Mouse (Mus musculus) hindbrain, embryonic 13.5 days (tissue): ENCODE results near the gene Otulinl. TPM values are rescaled to one million over a fixed set of nuclear protein-coding genes. Genes with fewer than 3 reads are reported as not detected.

Experiments used
- ATAC-seq: fragments of 200-750 bp; cut with Nextera tagmentation; 2 replicates; pipeline ENCODE4 v1.8.0; 2017; ENCODE audit warnings: moderate TSS enrichment; ENCODE audit not compliant: low FRiP score
- H3K27ac ChIP-seq: fragments of 300-500 bp; sonication (generic); 2 replicates; pipeline ENCODE4 v1.5.1; 2015; ENCODE audit warnings: inconsistent platforms, mild to moderate bottlenecking, moderate library complexity
- H3K27me3 ChIP-seq: fragments of 300-500 bp; sonication (generic); 2 replicates; pipeline ENCODE4 v1.6.1; 2015; ENCODE audit warnings: mild to moderate bottlenecking, inconsistent platforms
- H3K36me3 ChIP-seq: fragments of 300-500 bp; sonication (generic); 2 replicates; pipeline ENCODE4 v1.6.1; 2015; ENCODE audit warnings: mild to moderate bottlenecking, inconsistent platforms
- H3K4me1 ChIP-seq: fragments of 300-500 bp; sonication (generic); replicated peaks from 2 replicates; pipeline ENCODE4 v1.6.1; 2015; ENCODE audit warnings: inconsistent platforms
- H3K4me2 ChIP-seq: fragments of 300-500 bp; sonication (generic); 2 replicates; pipeline ENCODE4 v1.6.1; 2015; ENCODE audit warnings: inconsistent platforms, mild to moderate bottlenecking, moderate library complexity
- H3K4me3 ChIP-seq: fragments of 300-500 bp; sonication (generic); 2 replicates; pipeline ENCODE4 v1.5.1; 2015; ENCODE audit warnings: mild to moderate bottlenecking, inconsistent platforms
- H3K9ac ChIP-seq: fragments of 300-500 bp; sonication (generic); 2 replicates; pipeline ENCODE4 v1.6.1; 2015; ENCODE audit warnings: mild to moderate bottlenecking, inconsistent platforms
- H3K9me3 ChIP-seq: fragments of 300-500 bp; sonication (generic); 2 replicates; pipeline ENCODE4 v1.6.1; 2016; ENCODE audit warnings: inconsistent platforms
- WGBS: fragments of 180-500 bp; shearing (Covaris S2); methylation state at CpG from one replicate; pipeline ENCODE4 v1.1.7; 2015; 5-methylcytosine and 5-hydroxymethylcytosine counted together
- polyA plus RNA-seq: library from polyadenylated mRNA; unstranded; fragments of >200 nt; fragmentation: Nextera tagmentation; extraction: Ambion mirVana; gene quantifications from 2 replicates; pipeline ENCODE4 v1.2.1, GENCODE M21; 2015

Otulinl gene
- polyA plus RNA-seq, 1 experiment from 2014 or later: 14.3 TPM

- Histone ChIP-seq H3K9ac (peak overlapping the region; percentile 19; the same call in 1 of the 2 replicates), H3K4me3 (peak overlapping the region; percentile 19; the same call in 1 of the 2 replicates)
These were observed 15.9 kb downstream of the Otulinl start for GRCm38 (mm10) chr15:27665392-27665911.

GRCm38 (mm10) chr15:27664126-27664525 lies 17.3 kb downstream of the Otulinl start:
- Histone ChIP-seq H3K9ac (no peak overlapping the region), H3K27me3 (no peaks in the 10 kb centered on the region), H3K4me1 (peaks cover 10% of the 10 kb centered on the region), H3K9me3 (no peaks in the 10 kb centered on the region), H3K27ac (no peak overlapping the region), H3K4me2 (no peak overlapping the region), H3K4me3 (no peak overlapping the region), H3K36me3 (no peaks in the 10 kb centered on the region; the same call in 1 of the 2 replicates)
- 94% methylated on average over 9 of the region's 9 CpGs for WGBS
- ATAC-seq: no peak

More at GRCm38 (mm10) chr15:27665392-27665911, 15.9 kb downstream of the Otulinl start:
- Histone ChIP-seq H3K36me3 (no peaks in the 10 kb centered on the region; the same call in 1 of the 2 replicates), H3K4me2 (peak overlapping the region; percentile 48), H3K27me3 (no peaks in the 10 kb centered on the region), H3K9me3 (no peaks in the 10 kb centered on the region), H3K4me1 (peaks cover 10% of the 10 kb centered on the region), H3K27ac (no peak overlapping the region)
- peak; percentile 72; the same call in 1 of the 2 replicates for ATAC-seq
- WGBS: 39% methylated on average over 21 of the region's 21 CpGs

- H3K9ac ChIP-seq: no peak overlapping the region
- no peaks in the 10 kb centered on the region; the same call in 1 of the 2 replicates for H3K36me3 ChIP-seq
- ATAC-seq: no peak
- 59% methylated on average over 1 of the region's 1 CpGs for WGBS
- no peak overlapping the region for H3K4me3 ChIP-seq
- H3K27ac ChIP-seq: no peak overlapping the region
- H3K9me3 ChIP-seq: no peaks in the 10 kb centered on the region
- peaks cover 10% of the 10 kb centered on the region for H3K4me1 ChIP-seq
- no peaks in the 10 kb centered on the region for H3K27me3 ChIP-seq
- H3K4me2 ChIP-seq: no peak overlapping the region
These were observed 18.7 kb downstream of the Otulinl start for GRCm38 (mm10) chr15:27662699-27663098.

- no peak for ATAC-seq
- H3K9me3 ChIP-seq: no peaks in the 10 kb centered on the region
- 95% methylated on average over 6 of the region's 6 CpGs for whole genome bisulfite sequencing
These were observed 19.7 kb downstream of the Otulinl start for GRCm38 (mm10) chr15:27661696-27662095.

GRCm38 (mm10) chr15:27659592-27660244 lies 21.7 kb downstream of the Otulinl start:
- no peak overlapping the region for H3K9ac ChIP-seq
- no peaks in the 10 kb centered on the region; the same call in 1 of the 2 replicates for H3K36me3 ChIP-seq
- H3K4me3 ChIP-seq: no peak overlapping the region
- H3K4me2 ChIP-seq: no peak overlapping the region
- H3K9me3 ChIP-seq: no peaks in the 10 kb centered on the region
- H3K27ac ChIP-seq: no peak overlapping the region
- 0 out of 2 replicates have a peak, but pooled peaks cover under 1% of the 10 kb centered on the region for H3K4me1 ChIP-seq
- ATAC-seq: 0 out of 2 replicates have a peak, but pooled peaks have one; percentile 68
- H3K27me3 ChIP-seq: no peaks in the 10 kb centered on the region
- 44% methylated on average over 17 of the region's 17 CpGs for WGBS

More at GRCm38 (mm10) chr15:27661696-27662095, 19.7 kb downstream of the Otulinl start:
- H3K4me2 ChIP-seq: no peak overlapping the region
- no peaks in the 10 kb centered on the region for H3K27me3 ChIP-seq
- no peak overlapping the region for H3K27ac ChIP-seq
- peaks cover 10% of the 10 kb centered on the region for H3K4me1 ChIP-seq
- H3K4me3 ChIP-seq: no peak overlapping the region
- H3K9ac ChIP-seq: no peak overlapping the region
- no peaks in the 10 kb centered on the region; the same call in 1 of the 2 replicates for H3K36me3 ChIP-seq

- 0 out of 2 replicates have a peak, but pooled peaks have one; percentile 10 for ATAC-seq
- Histone ChIP-seq H3K9ac (no peak overlapping the region), H3K27me3 (no peaks in the 10 kb centered on the region), H3K27ac (no peak overlapping the region), H3K9me3 (no peaks in the 10 kb centered on the region), H3K36me3 (no peaks in the 10 kb centered on the region; the same call in 1 of the 2 replicates), H3K4me2 (no peak overlapping the region), H3K4me1 (no peaks in the 10 kb centered on the region), H3K4me3 (no peak overlapping the region)
- WGBS: 86% methylated on average over 5 of the region's 5 CpGs
These were observed 22.2 kb downstream of the Otulinl start for GRCm38 (mm10) chr15:27659143-27659542.

GRCm38 (mm10) chr15:27658356-27658755 lies 23.0 kb downstream of the Otulinl start:
- WGBS: 94% methylated on average over 4 of the region's 4 CpGs
- Histone ChIP-seq H3K36me3 (no peaks in the 10 kb centered on the region), H3K9ac (no peak overlapping the region), H3K4me3 (no peak overlapping the region), H3K4me2 (no peak overlapping the region), H3K9me3 (no peaks in the 10 kb centered on the region), H3K4me1 (no peaks in the 10 kb centered on the region), H3K27me3 (no peaks in the 10 kb centered on the region), H3K27ac (no peak overlapping the region)
- no peak for ATAC-seq

- no peaks in the 10 kb centered on the region for H3K9me3 ChIP-seq
- no peaks in the 10 kb centered on the region for H3K27me3 ChIP-seq
- no peak for ATAC-seq
- H3K36me3 ChIP-seq: no peaks in the 10 kb centered on the region
- no peaks in the 10 kb centered on the region for H3K4me1 ChIP-seq
- no peak overlapping the region for H3K4me3 ChIP-seq
- no peak overlapping the region for H3K4me2 ChIP-seq
- 95% methylated on average over 10 of the region's 10 CpGs for WGBS
- H3K27ac ChIP-seq: no peak overlapping the region
- H3K9ac ChIP-seq: no peak overlapping the region
These were observed 23.5 kb downstream of the Otulinl start for GRCm38 (mm10) chr15:27657866-27658265.

GRCm38 (mm10) chr15:27656626-27657025 lies 24.8 kb downstream of the Otulinl start:
- no peak for ATAC-seq
- H3K9ac ChIP-seq: no peak overlapping the region
- 86% methylated on average over 9 of the region's 9 CpGs for WGBS
- no peak overlapping the region for H3K27ac ChIP-seq
- H3K36me3 ChIP-seq: no peaks in the 10 kb centered on the region
- no peak overlapping the region for H3K4me2 ChIP-seq
- no peaks in the 10 kb centered on the region for H3K9me3 ChIP-seq
- H3K4me3 ChIP-seq: no peak overlapping the region
- no peaks in the 10 kb centered on the region for H3K4me1 ChIP-seq
- no peaks in the 10 kb centered on the region for H3K27me3 ChIP-seq

GRCm38 (mm10) chr15:27655015-27655414 lies 26.4 kb downstream of the Otulinl start:
- WGBS: 25% methylated on average over 5 of the region's 5 CpGs

GRCm38 (mm10) chr15:27647686-27648085 lies 33.7 kb downstream of the Otulinl start:
- H3K27me3 ChIP-seq: no peaks in the 10 kb centered on the region
- 54% methylated on average over 3 of the region's 3 CpGs for WGBS
- no peaks in the 10 kb centered on the region for H3K9me3 ChIP-seq
- H3K4me3 ChIP-seq: no peak overlapping the region
- no peak overlapping the region for H3K4me2 ChIP-seq
- ATAC-seq: 0 out of 2 replicates have a peak, but pooled peaks have one; percentile 36
- no peak overlapping the region for H3K27ac ChIP-seq
- H3K9ac ChIP-seq: no peak overlapping the region
- H3K4me1 ChIP-seq: no peaks in the 10 kb centered on the region
- H3K36me3 ChIP-seq: no peaks in the 10 kb centered on the region

More at GRCm38 (mm10) chr15:27655015-27655414, 26.4 kb downstream of the Otulinl start:
- Histone ChIP-seq H3K4me1 (no peaks in the 10 kb centered on the region), H3K9ac (no peak overlapping the region), H3K27me3 (no peaks in the 10 kb centered on the region), H3K4me2 (no peak overlapping the region), H3K9me3 (no peaks in the 10 kb centered on the region), H3K27ac (no peak overlapping the region), H3K36me3 (no peaks in the 10 kb centered on the region), H3K4me3 (no peak overlapping the region)
- ATAC-seq: no peak

- Histone ChIP-seq H3K4me3 (no peak overlapping the region), H3K27ac (no peak overlapping the region), H3K9me3 (no peaks in the 10 kb centered on the region), H3K4me1 (no peaks in the 10 kb centered on the region), H3K36me3 (no peaks in the 10 kb centered on the region), H3K27me3 (no peaks in the 10 kb centered on the region), H3K9ac (no peak overlapping the region), H3K4me2 (no peak overlapping the region)
- WGBS: 96% methylated on average over 8 of the region's 8 CpGs
- no peak for ATAC-seq
These were observed 34.7 kb downstream of the Otulinl start for GRCm38 (mm10) chr15:27646665-27647064.
